Mouse (Mus musculus) CH12.LX (cell line): ENCODE results near the gene Sectm1a. TPM values are rescaled to one million over a fixed set of nuclear protein-coding genes. Genes with fewer than 3 reads are reported as not detected.

Experiments used
- DNase-seq: peaks from one replicate; pipeline ENCODE4 v3.0.0-alpha.2; 2013; ENCODE audit errors: extremely low read depth
- H3K27ac ChIP-seq: 2 replicates; pipeline ENCODE4 v1.5.1; 2012; ENCODE audit warnings: low read depth, mild to moderate bottlenecking, control low read depth, moderate library complexity; ENCODE audit not compliant: insufficient read depth
- H3K27me3 ChIP-seq: replicated peaks from 2 replicates; pipeline ENCODE3; 2012; ENCODE audit warnings: inconsistent platforms
- H3K36me3 ChIP-seq, 2 experiments: replicated peaks in 1 of 2; 2 replicates each; pipeline versions ENCODE3 to v1.6.1; 2012; ENCODE audit warnings: inconsistent platforms in 1 of 2, low read length in 1 of 2, mild to moderate bottlenecking in 1 of 2, mixed read lengths in 1 of 2, moderate library complexity in 1 of 2; ENCODE audit not compliant: control insufficient read depth in 1 of 2, insufficient read depth in 1 of 2
- H3K4me1 ChIP-seq, 2 experiments: 2 replicates each; pipeline ENCODE4 v1.6.1; 2012; ENCODE audit warnings: inconsistent platforms in 1 of 2, moderate library complexity in 1 of 2; ENCODE audit not compliant: insufficient read depth in 2 of 2, control insufficient read depth in 1 of 2
- H3K4me2 ChIP-seq: 2 replicates; pipeline ENCODE4 v1.6.1; 2012; ENCODE audit warnings: low read depth, mild to moderate bottlenecking, control low read depth; ENCODE audit not compliant: poor library complexity, insufficient read depth, severe bottlenecking
- H3K4me3 ChIP-seq, 3 experiments: fragments of 150-350 bp in 1 of 3; sonication (generic) in 1 of 3; replicated peaks in 1 of 3; 2 replicates each; pipeline versions ENCODE3 to v1.5.1; 2011 to 2012; ENCODE audit warnings: low read depth in 2 of 3, low read length in 2 of 3, mild to moderate bottlenecking in 2 of 3, moderate library complexity in 2 of 3, control low read depth in 1 of 3, improper control_type of control experiment in 1 of 3, inconsistent platforms in 1 of 3, mixed read lengths in 1 of 3; ENCODE audit not compliant: poor library complexity in 1 of 3
- H3K79me2 ChIP-seq: replicated peaks from 2 replicates; pipeline ENCODE4 v1.6.1; 2012; ENCODE audit warnings: mild to moderate bottlenecking, moderate library complexity; ENCODE audit not compliant: control insufficient read depth, poor library complexity, insufficient read depth, severe bottlenecking; ENCODE audit errors: extremely low read depth
- H3K9ac ChIP-seq: 2 replicates; pipeline ENCODE4 v1.6.1; 2012; ENCODE audit warnings: low read depth, mild to moderate bottlenecking, control low read depth, moderate library complexity; ENCODE audit not compliant: insufficient read depth
- H3K9me3 ChIP-seq: replicated peaks from 2 replicates; pipeline ENCODE3; 2012; ENCODE audit warnings: low read length, inconsistent platforms, mixed read lengths
- CHD1 ChIP-seq: IDR thresholded peaks from 2 replicates; pipeline ENCODE4 v1.6.1; 2012; ENCODE audit warnings: low read depth, low read length, improper control_type of control experiment, inconsistent platforms
- CHD2 ChIP-seq: IDR thresholded peaks from 2 replicates; pipeline ENCODE4 v1.6.1; 2011; ENCODE audit warnings: low read length, improper control_type of control experiment
- CTCF ChIP-seq, 2 experiments: IDR thresholded peaks in 1 of 2; conservative IDR thresholded peaks in 1 of 2; 2 replicates each; pipeline ENCODE4 v1.5.1; 2011 to 2012; ENCODE audit warnings: low read depth in 2 of 2, low read length in 2 of 2, improper control_type of control experiment in 1 of 2, inconsistent platforms in 1 of 2, mild to moderate bottlenecking in 1 of 2, moderate library complexity in 1 of 2
- E2F4 ChIP-seq: IDR thresholded peaks from 2 replicates; pipeline ENCODE4 v1.6.1; 2011; ENCODE audit warnings: low read depth, low read length, improper control_type of control experiment; ENCODE audit not compliant: insufficient replicate concordance
- ELF1 ChIP-seq: IDR thresholded peaks from 2 replicates; pipeline ENCODE4 v1.6.1; 2014; ENCODE audit warnings: low read depth, mild to moderate bottlenecking, inconsistent platforms, low read length, improper control_type of control experiment
- ETS1 ChIP-seq: conservative IDR thresholded peaks from 2 replicates; pipeline ENCODE4 v1.6.1; 2012; ENCODE audit warnings: low read depth, mild to moderate bottlenecking, inconsistent platforms, low read length, improper control_type of control experiment, moderate library complexity
- GABPA ChIP-seq: IDR thresholded peaks from 2 replicates; pipeline ENCODE4 v1.6.1; 2012; ENCODE audit warnings: low read depth, low read length, improper control_type of control experiment, inconsistent platforms; ENCODE audit not compliant: insufficient replicate concordance
- HCFC1 ChIP-seq: IDR thresholded peaks from 2 replicates; pipeline ENCODE4 v1.6.1; 2012; ENCODE audit warnings: low read depth, mild to moderate bottlenecking, inconsistent platforms, low read length, improper control_type of control experiment
- IRF4 ChIP-seq: IDR thresholded peaks from 2 replicates; pipeline ENCODE4 v1.6.1; 2014; ENCODE audit warnings: low read depth, mild to moderate bottlenecking, inconsistent platforms, low read length, improper control_type of control experiment
- JUN ChIP-seq: IDR thresholded peaks from 2 replicates; pipeline ENCODE4 v1.6.1; 2011; ENCODE audit warnings: low read depth, mild to moderate bottlenecking, low read length, improper control_type of control experiment, moderate library complexity; ENCODE audit not compliant: insufficient read depth
- JUND ChIP-seq: conservative IDR thresholded peaks from 2 replicates; pipeline ENCODE4 v1.6.1; 2011; ENCODE audit warnings: low read depth, low read length, improper control_type of control experiment
- KAT2A ChIP-seq: IDR thresholded peaks from 2 replicates; pipeline ENCODE4 v1.6.1; 2012; ENCODE audit warnings: low read length, improper control_type of control experiment, inconsistent platforms; ENCODE audit not compliant: insufficient replicate concordance
- MAFK ChIP-seq: IDR thresholded peaks from 2 replicates; pipeline ENCODE4 v1.6.1; 2011; ENCODE audit warnings: low read length, improper control_type of control experiment; ENCODE audit not compliant: insufficient replicate concordance
- MAX ChIP-seq: IDR thresholded peaks from 2 replicates; pipeline ENCODE4 v1.6.1; 2011; ENCODE audit warnings: low read length, improper control_type of control experiment
- MAZ ChIP-seq: IDR thresholded peaks from 2 replicates; pipeline ENCODE4 v1.6.1; 2012; ENCODE audit warnings: low read depth, mild to moderate bottlenecking, inconsistent platforms, low read length, improper control_type of control experiment, moderate library complexity
- MEF2A ChIP-seq: IDR thresholded peaks from 2 replicates; pipeline ENCODE4 v1.6.1; 2014; ENCODE audit warnings: low read depth, mild to moderate bottlenecking, inconsistent platforms, low read length, improper control_type of control experiment, borderline replicate concordance
- MXI1 ChIP-seq: IDR thresholded peaks from 2 replicates; pipeline ENCODE4 v1.6.1; 2011; ENCODE audit warnings: mild to moderate bottlenecking, low read depth, low read length, improper control_type of control experiment
- MYC ChIP-seq: IDR thresholded peaks from 2 replicates; pipeline ENCODE4 v1.6.1; 2011; ENCODE audit warnings: low read depth, mild to moderate bottlenecking, improper control_type of control experiment, low read length
- NELFE ChIP-seq: IDR thresholded peaks from 2 replicates; pipeline ENCODE4 v1.6.1; 2011; ENCODE audit warnings: low read depth, low read length, improper control_type of control experiment
- NRF1 ChIP-seq: IDR thresholded peaks from 2 replicates; pipeline ENCODE4 v1.6.1; 2014; ENCODE audit warnings: low read depth, mild to moderate bottlenecking, inconsistent platforms, low read length, improper control_type of control experiment, moderate library complexity
- POLR2AphosphoS2 ChIP-seq: IDR thresholded peaks from 2 replicates; pipeline ENCODE4 v1.6.1; 2011; ENCODE audit warnings: low read depth, low read length, improper control_type of control experiment
- RCOR1 ChIP-seq: conservative IDR thresholded peaks from 2 replicates; pipeline ENCODE4 v1.6.1; 2012; ENCODE audit warnings: low read depth, mild to moderate bottlenecking, inconsistent platforms, low read length, improper control_type of control experiment
- SIN3A ChIP-seq: IDR thresholded peaks from 2 replicates; pipeline ENCODE4 v1.6.1; 2012; ENCODE audit warnings: low read length, improper control_type of control experiment, inconsistent platforms
- TBP ChIP-seq: conservative IDR thresholded peaks from 2 replicates; pipeline ENCODE4 v1.6.1; 2011; ENCODE audit warnings: low read depth, low read length, improper control_type of control experiment
- UBTF ChIP-seq: IDR thresholded peaks from 2 replicates; pipeline ENCODE4 v1.6.1; 2012; ENCODE audit warnings: low read depth, mild to moderate bottlenecking, inconsistent platforms, low read length, improper control_type of control experiment, moderate library complexity
- USF1 ChIP-seq: IDR thresholded peaks from 2 replicates; pipeline ENCODE4 v1.6.1; 2014; ENCODE audit warnings: low read depth, mild to moderate bottlenecking, inconsistent platforms, low read length, improper control_type of control experiment
- ZC3H11A ChIP-seq: IDR thresholded peaks from 2 replicates; pipeline ENCODE4 v1.6.1; 2012; ENCODE audit warnings: low read depth, mild to moderate bottlenecking, inconsistent platforms, low read length, improper control_type of control experiment
- ZMIZ1 ChIP-seq: IDR thresholded peaks from 2 replicates; pipeline ENCODE4 v1.6.1; 2012; ENCODE audit warnings: low read depth, mild to moderate bottlenecking, inconsistent platforms, low read length, improper control_type of control experiment
- dilution Hi-C: fragments of 300-500 bp; cut with MboI; formaldehyde crosslinking; loops from 2 replicates; pipeline ENCODE4 v1.14.3; 2020; ENCODE audit warnings: low sequenced_read_pairs; ENCODE audit not compliant: extremely low pct_unique_long_range_greater_than_20kb, extremely low pct_ligation_motif_present
- in situ Hi-C: fragments of 300-500 bp; cut with MboI; formaldehyde crosslinking; loops from 3 replicates; pipeline ENCODE4 v1.14.3; 2019; ENCODE audit warnings: low sequenced_read_pairs, low pct_ligation_motif_present, low pct_unique_long_range_greater_than_20kb, mixed read lengths
- polyA plus RNA-seq: library from polyadenylated mRNA; unstranded; fragments of >175 nt; gene quantifications from 2 replicates; pipeline ENCODE4 v1.2.1, GENCODE M21; 2012; ENCODE audit warnings: low read depth; ENCODE audit not compliant: insufficient read length
- total RNA-seq, 2 experiments: library from RNA; depleted of rRNA; stranded (reverse); fragments of 300-350 nt in 1 of 2; fragments of >200 nt in 1 of 2; gene quantifications; 2 replicates each; pipeline ENCODE4 v1.2.3; 2012 to 2014

The Sectm1a gene
- total and polyA plus RNA-seq, 3 experiments = 0.08 TPM; not detected in 2

- TF ChIP-seq JUN (no peak), MAFK (no peak), ETS1 (no peak), NRF1 (peak; percentile 28; the same call in 1 of the 2 replicates), KAT2A (no peak), USF1 (no peak), RCOR1 (no peak), HCFC1 (no peak), NELFE (peak; percentile 63; the same call in 1 of the 2 replicates), ZC3H11A (peak; percentile 54)
- TF ChIP-seq, all 38 proteins: peak for 15
These were observed 27.5 kb downstream of the Sectm1a start (continued) for GRCm38 (mm10) chr11:121053536-121053935.

DNA sequence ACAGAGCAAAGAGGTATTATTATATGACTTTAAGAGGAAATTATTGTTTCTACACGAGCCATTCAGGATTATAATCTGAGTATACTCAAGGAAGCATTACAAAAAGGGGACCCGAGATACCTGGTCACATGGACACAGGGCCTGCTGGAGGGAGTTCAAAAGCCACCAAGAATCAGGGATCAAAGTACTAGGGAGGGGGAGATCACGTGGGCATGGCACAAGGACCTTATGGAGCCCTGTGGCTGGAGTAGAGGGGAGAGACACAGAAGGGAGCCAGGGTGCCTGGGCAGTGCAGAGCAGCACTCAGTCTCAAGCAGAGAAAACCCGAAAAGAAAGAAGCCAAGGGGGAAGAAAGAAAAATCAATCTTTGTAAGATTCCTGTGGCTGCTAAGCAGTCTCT is 28.6 kb downstream of the Sectm1a start:
- H3K27me3 ChIP-seq = peaks cover 12% of the 10 kb centered on the region
- TF ChIP-seq RCOR1 (no peak), CTCF (conservative IDR thresholded peaks at IDR 0.05 in 1 of 2, IDR thresholded peaks at IDR 0.05 in 1 of 2; ENCODE audit: low read depth in 2 of 2, low read length in 2 of 2) (no peak), MAFK (no peak), MAZ (no peak), SIN3A (no peak), TBP (no peak), MEF2A (no peak), POLR2AphosphoS2 (no peak), JUN (no peak), KAT2A (no peak)
- no peaks in the 10 kb centered on the region for H3K9me3 ChIP-seq
- H3K79me2 ChIP-seq = no peaks in the 10 kb centered on the region
- no peak for DNase-seq
- H3K4me1 ChIP-seq = peaks cover 0 to 4% of the 10 kb centered on the region in 2 experiments; a peak in 1 of 4 replicates
- H3K27ac ChIP-seq = no peak overlapping the region
- no peak overlapping the region for H3K4me3 ChIP-seq
- H3K36me3 ChIP-seq = no peaks in the 10 kb centered on the region
- no peak overlapping the region for H3K9ac ChIP-seq
- dilution Hi-C loops = no loop called here
- no peak overlapping the region for H3K4me2 ChIP-seq
- in situ Hi-C loops = loop anchor here (5.0 kb wide), 1 partner anchor 35 kb away; no protein-coding TSS in a partner anchor

- Histone ChIP-seq H3K4me2 (no peak overlapping the region), H3K9ac (no peak overlapping the region), H3K4me1 (peaks cover 0 to 4% of the 10 kb centered on the region in 2 experiments; a peak in 1 of 4 replicates), H3K36me3 (no peaks in the 10 kb centered on the region), H3K27ac (no peak overlapping the region), H3K79me2 (no peaks in the 10 kb centered on the region), H3K27me3 (peaks cover 12% of the 10 kb centered on the region), H3K9me3 (no peaks in the 10 kb centered on the region), H3K4me3 (no peak overlapping the region)
- DNase-seq = no peak
- in situ Hi-C loops = loop anchor here (5.0 kb wide), 1 partner anchor 34 kb away; no protein-coding TSS in a partner anchor
- TF ChIP-seq ZC3H11A = no peak
- TF ChIP-seq MXI1 = no peak
- no peak for TF ChIP-seq UBTF
- no peak for TF ChIP-seq MYC
- TF ChIP-seq CHD1 = no peak
- no peak for TF ChIP-seq JUN
- no peak for TF ChIP-seq E2F4
- no peak for TF ChIP-seq GABPA
- TF ChIP-seq ZMIZ1 = no peak
- TF ChIP-seq CHD2 = no peak
- no peak for TF ChIP-seq MEF2A
- no peak for TF ChIP-seq JUND
- TF ChIP-seq MAX = no peak
- no peak for TF ChIP-seq ELF1
- TF ChIP-seq IRF4 = no peak
- dilution Hi-C loops = no loop called here
These were observed 29.2 kb downstream of the Sectm1a start for GRCm38 (mm10) chr11:121051793-121052192.
